Mouse (Mus musculus): Measurements from ENCODE around the gene Olfr1493-ps1. TPM values are rescaled to one million over a fixed set of nuclear protein-coding genes. Genes with fewer than 3 reads are reported as not detected.

The Olfr1493-ps1 gene
- polyA plus RNA-seq (2012; ENCODE audit: insufficient read depth, low replicate concordance) = not detected in 2 replicates

DNA sequence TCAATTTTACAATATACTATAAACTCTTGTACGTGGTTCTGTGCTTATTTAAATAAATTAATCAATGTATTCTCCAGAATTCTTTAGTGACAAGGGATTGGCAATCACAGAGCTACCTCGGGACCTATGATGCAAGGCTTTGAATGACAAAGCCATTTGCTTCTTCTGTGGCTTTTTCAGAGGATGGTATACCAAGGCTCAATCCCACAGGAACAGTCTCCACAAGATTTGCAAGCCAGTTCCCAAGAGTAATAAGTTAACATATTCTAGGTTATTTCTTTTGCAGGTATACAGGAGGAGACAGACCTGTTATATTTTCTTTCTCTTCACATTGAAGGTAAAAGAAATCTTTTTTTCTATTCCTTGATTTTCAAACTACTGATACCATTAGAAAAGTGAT lies at the start of gene Olfr1493-ps1:
TSS of gene Olfr1493-ps1 (plus strand) at position 301 of the 400 bp plus-strand sequence.
- Histone ChIP-seq H3K4me3 (replicated peaks) (no peak within 1 kb of the TSS), H3K36me3 (replicated peaks; ENCODE audit: low read length) (no peaks in the 10 kb centered on the region), H3K9me3 (0 out of 2 replicates have a peak, but pooled peaks cover 7% of the 10 kb centered on the region), H3K27me3 (replicated peaks) (no peaks in the 10 kb centered on the region), H3K4me1 (no peaks in the 10 kb centered on the region)
- TF ChIP-seq FLI1 (IDR thresholded peaks at IDR 0.05; ENCODE audit: low read length) = no peak
- TF ChIP-seq GATA1 (IDR thresholded peaks at IDR 0.05; ENCODE audit: borderline replicate concordance, low read length) = no peak

DNA sequence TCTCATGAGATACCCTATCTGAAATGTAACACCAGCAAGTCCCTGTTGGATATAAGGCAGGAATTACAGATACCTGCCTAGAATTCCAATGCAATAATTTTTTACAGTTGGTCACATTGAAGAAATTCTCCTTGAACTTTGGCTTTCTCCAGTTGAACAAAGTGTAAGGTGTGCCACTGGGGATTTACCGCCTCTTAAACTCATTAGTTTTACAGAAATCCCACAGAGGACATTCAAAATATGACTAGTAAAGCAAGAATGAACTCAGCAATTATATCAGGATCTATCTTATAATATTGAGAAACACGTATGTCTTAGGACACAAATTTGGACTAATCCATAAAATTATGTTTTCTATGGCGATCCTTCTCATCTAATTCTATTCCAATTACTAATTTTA lies 26.1 kb upstream of the Olfr1493-ps1 start, which contains the start of gene Olfr1491:
TSS of gene Olfr1491 (plus strand) at position 301 of the 400 bp plus-strand sequence.
- no peak for TF ChIP-seq FLI1 (IDR thresholded peaks at IDR 0.05; ENCODE audit: low read length)
- TF ChIP-seq GATA1 (IDR thresholded peaks at IDR 0.05; ENCODE audit: borderline replicate concordance, low read length) = no peak
- H3K4me1 ChIP-seq = no peaks in the 10 kb centered on the region
- no peaks in the 10 kb centered on the region for H3K27me3 ChIP-seq (replicated peaks)
- no peaks in the 10 kb centered on the region for H3K9me3 ChIP-seq
- H3K4me3 ChIP-seq (replicated peaks) = no peak within 1 kb of the TSS
- H3K36me3 ChIP-seq (replicated peaks; ENCODE audit: low read length) = no peaks in the 10 kb centered on the region

DNA sequence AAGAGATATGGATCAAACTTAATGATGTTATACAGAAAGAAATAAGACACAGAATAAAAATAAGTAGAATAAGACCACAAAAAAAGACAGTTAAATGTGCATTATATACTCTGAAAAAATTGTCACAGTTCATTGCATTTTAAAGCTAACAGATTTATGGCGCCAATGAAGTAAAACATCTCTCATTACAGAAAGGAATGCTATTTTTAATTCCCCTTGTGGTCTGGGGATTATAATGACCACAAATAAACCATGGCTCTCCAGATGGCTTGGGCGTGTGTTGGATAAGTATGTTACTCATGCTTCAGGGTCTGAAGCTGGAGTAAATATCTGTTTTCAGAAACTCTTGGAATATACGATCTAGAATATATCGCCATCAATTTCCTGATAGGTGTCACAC lies 16.4 kb downstream of the Olfr1493-ps1 start, which contains the start of gene Olfr1494:
TSS of gene Olfr1494 (plus strand) at position 301 of the 400 bp plus-strand sequence.
- Histone ChIP-seq H3K9me3 (no peaks in the 10 kb centered on the region), H3K4me3 (replicated peaks) (no peak within 1 kb of the TSS), H3K4me1 (no peaks in the 10 kb centered on the region), H3K27me3 (replicated peaks) (no peaks in the 10 kb centered on the region), H3K36me3 (replicated peaks; ENCODE audit: low read length) (no peaks in the 10 kb centered on the region)
- TF ChIP-seq GATA1 (IDR thresholded peaks at IDR 0.05; ENCODE audit: borderline replicate concordance, low read length) = no peak
- no peak for TF ChIP-seq FLI1 (IDR thresholded peaks at IDR 0.05; ENCODE audit: low read length)

DNA sequence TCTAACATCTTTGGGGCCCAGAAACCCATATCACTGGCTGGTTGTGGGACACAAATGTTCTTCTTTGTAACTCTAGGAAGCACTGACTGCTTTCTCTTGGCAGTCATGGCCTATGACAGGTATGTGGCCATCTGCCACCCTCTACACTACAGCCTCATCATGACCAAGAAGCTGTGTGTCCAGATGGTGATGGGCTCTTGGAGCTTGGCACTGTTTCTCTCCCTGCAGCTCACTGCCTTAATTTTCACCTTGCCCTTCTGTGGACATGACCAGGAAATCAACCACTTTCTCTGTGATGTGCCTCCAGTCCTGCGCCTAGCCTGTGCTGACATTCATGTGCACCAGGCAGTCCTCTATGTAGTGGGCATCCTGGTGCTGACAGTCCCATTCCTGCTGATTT lies 26.3 kb downstream of the Olfr1493-ps1 start:
- Histone ChIP-seq H3K27me3 (replicated peaks) (no peaks in the 10 kb centered on the region), H3K4me3 (replicated peaks) (no peak overlapping the region), H3K36me3 (replicated peaks; ENCODE audit: low read length) (no peaks in the 10 kb centered on the region), H3K9me3 (peaks cover 12% of the 10 kb centered on the region; the same call in 1 of the 2 replicates), H3K4me1 (no peaks in the 10 kb centered on the region)
- TF ChIP-seq FLI1 (IDR thresholded peaks at IDR 0.05; ENCODE audit: low read length) (no peak), GATA1 (IDR thresholded peaks at IDR 0.05; ENCODE audit: borderline replicate concordance, low read length) (no peak)

DNA sequence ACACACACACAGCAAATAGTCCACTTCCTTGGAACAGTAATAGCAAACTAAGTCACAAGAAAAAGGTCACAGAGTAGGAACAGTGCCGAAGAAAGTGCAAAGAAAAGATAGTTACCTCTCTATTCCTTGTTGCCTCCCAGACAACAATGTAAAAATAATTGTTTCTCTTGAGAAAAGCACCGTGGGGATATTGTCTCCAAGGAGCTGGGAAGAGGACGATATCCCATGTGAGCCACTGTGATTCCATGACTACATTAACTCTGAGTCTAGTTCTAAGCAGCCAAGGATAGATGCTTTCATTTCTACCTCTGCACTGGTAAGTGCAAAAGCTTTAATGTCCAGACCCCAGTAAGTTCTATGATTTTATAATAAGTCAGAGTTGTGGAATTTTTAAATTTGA lies 41.2 kb downstream of the Olfr1493-ps1 start, which contains the start of gene Olfr1495:
TSS of gene Olfr1495 (plus strand) at position 301 of the 400 bp plus-strand sequence.
- TF ChIP-seq FLI1 (IDR thresholded peaks at IDR 0.05; ENCODE audit: low read length) (no peak), GATA1 (IDR thresholded peaks at IDR 0.05; ENCODE audit: borderline replicate concordance, low read length) (no peak)
- no peak within 1 kb of the TSS for H3K4me3 ChIP-seq (replicated peaks)
- no peaks in the 10 kb centered on the region for H3K36me3 ChIP-seq (replicated peaks; ENCODE audit: low read length)
- peaks cover 6% of the 10 kb centered on the region; the same call in 1 of the 2 replicates for H3K9me3 ChIP-seq
- H3K4me1 ChIP-seq = no peaks in the 10 kb centered on the region
- no peaks in the 10 kb centered on the region for H3K27me3 ChIP-seq (replicated peaks)

DNA sequence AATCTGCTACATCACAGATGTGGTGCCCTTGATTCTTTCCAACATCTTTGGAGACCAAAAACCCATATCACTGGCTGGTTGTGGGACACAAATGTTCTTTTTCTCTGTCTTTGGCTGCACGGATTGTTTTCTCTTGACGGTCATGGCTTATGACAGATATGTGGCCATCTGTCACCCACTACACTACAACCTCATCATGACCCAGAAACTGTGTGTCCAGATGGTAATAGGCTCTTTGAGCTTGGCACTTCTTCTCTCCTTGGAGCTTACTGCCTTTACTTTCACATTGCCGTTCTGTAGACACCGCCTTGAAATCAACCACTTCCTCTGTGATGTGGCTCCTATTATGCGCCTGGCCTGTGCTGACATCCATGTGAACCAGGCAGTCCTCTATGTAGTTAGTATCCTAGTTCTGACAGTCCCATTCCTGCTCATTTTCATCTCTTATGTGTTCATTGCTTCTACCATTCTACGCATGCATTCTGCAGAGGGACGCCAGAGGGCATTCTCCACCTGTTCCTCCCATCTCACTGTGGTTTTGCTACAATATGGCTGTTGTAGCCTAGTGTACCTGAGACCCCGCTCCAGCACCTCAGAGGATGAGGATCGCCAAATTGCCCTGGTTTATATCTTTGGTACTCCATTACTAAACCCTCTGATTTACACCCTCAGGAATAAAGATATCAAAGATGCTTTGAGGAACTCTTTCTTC lies 45.6 kb downstream of the Olfr1493-ps1 start:
- Histone ChIP-seq H3K4me3 (replicated peaks) (no peak overlapping the region), H3K27me3 (replicated peaks) (no peaks in the 10 kb centered on the region), H3K9me3 (peaks cover 6% of the 10 kb centered on the region; the same call in 1 of the 2 replicates), H3K4me1 (no peaks in the 10 kb centered on the region), H3K36me3 (replicated peaks; ENCODE audit: low read length) (no peaks in the 10 kb centered on the region)
- TF ChIP-seq GATA1 (IDR thresholded peaks at IDR 0.05; ENCODE audit: borderline replicate concordance, low read length) (no peak), FLI1 (IDR thresholded peaks at IDR 0.05; ENCODE audit: low read length) (no peak)

DNA sequence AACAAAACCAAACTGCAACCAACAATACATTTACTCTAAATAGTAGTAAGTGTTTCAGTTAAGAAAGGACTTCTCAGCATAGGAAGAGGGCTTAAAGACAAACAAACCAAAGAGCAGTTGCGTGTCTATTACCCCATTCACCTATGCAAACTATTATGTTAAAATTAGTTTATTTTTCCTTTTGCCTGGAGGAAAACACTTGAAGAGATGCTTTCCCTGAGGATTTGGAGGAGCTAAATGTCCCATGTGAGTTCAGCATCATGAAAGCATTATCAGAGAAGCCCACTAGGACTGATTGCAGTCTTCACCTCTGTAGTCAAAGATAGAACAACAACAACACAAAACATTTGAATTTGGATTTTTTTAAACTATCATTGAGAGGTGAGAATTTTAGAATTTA lies 54.5 kb downstream of the Olfr1493-ps1 start, which contains the start of gene Olfr1496:
TSS of gene Olfr1496 (plus strand) at position 301 of the 400 bp plus-strand sequence.
- Histone ChIP-seq H3K27me3 (replicated peaks) (no peaks in the 10 kb centered on the region), H3K4me1 (no peaks in the 10 kb centered on the region), H3K4me3 (replicated peaks) (no peak within 1 kb of the TSS), H3K9me3 (no peaks in the 10 kb centered on the region), H3K36me3 (replicated peaks; ENCODE audit: low read length) (no peaks in the 10 kb centered on the region)
- TF ChIP-seq GATA1 (IDR thresholded peaks at IDR 0.05; ENCODE audit: borderline replicate concordance, low read length) (no peak), FLI1 (IDR thresholded peaks at IDR 0.05; ENCODE audit: low read length) (no peak)

Other genes with a start within 250 kb of the Olfr1493-ps1 start
- not detected in 2 replicates for gene Olfr1475, start 243.1 kb upstream of the Olfr1493-ps1 start, polyA plus RNA-seq (2012; ENCODE audit: insufficient read depth, low replicate concordance)
- gene Olfr1477, start 222.7 kb upstream of the Olfr1493-ps1 start, polyA plus RNA-seq (2012; ENCODE audit: insufficient read depth, low replicate concordance) = not detected in 2 replicates
- not detected in 2 replicates for gene Olfr1480, start 195.4 kb upstream of the Olfr1493-ps1 start, polyA plus RNA-seq (2012; ENCODE audit: insufficient read depth, low replicate concordance)
- not detected in 2 replicates for gene Olfr1484, start 139.8 kb upstream of the Olfr1493-ps1 start, polyA plus RNA-seq (2012; ENCODE audit: insufficient read depth, low replicate concordance)
- not detected in 2 replicates for gene Olfr1487, start 105.9 kb upstream of the Olfr1493-ps1 start, polyA plus RNA-seq (2012; ENCODE audit: insufficient read depth, low replicate concordance)
- gene Olfr1489, start 91.7 kb upstream of the Olfr1493-ps1 start, polyA plus RNA-seq (2012; ENCODE audit: insufficient read depth, low replicate concordance) = not detected in 2 replicates
- gene Olfr1490, start 72.2 kb upstream of the Olfr1493-ps1 start, polyA plus RNA-seq (2012; ENCODE audit: insufficient read depth, low replicate concordance) = not detected in 2 replicates
- gene Olfr1491, start 26.0 kb upstream of the Olfr1493-ps1 start, polyA plus RNA-seq (2012; ENCODE audit: insufficient read depth, low replicate concordance) = not detected in 2 replicates
- gene Olfr1494, start 16.4 kb downstream of the Olfr1493-ps1 start, polyA plus RNA-seq (2012; ENCODE audit: insufficient read depth, low replicate concordance) = not detected in 2 replicates
- gene Olfr1495, start 41.3 kb downstream of the Olfr1493-ps1 start, polyA plus RNA-seq (2012; ENCODE audit: insufficient read depth, low replicate concordance) = not detected in 2 replicates
- not detected in 2 replicates for gene Olfr1496, start 54.6 kb downstream of the Olfr1493-ps1 start, polyA plus RNA-seq (2012; ENCODE audit: insufficient read depth, low replicate concordance)
- not detected in 2 replicates for gene Olfr1497, start 74.9 kb downstream of the Olfr1493-ps1 start, polyA plus RNA-seq (2012; ENCODE audit: insufficient read depth, low replicate concordance)
- not detected in 2 replicates for gene Olfr1499, start 96.2 kb downstream of the Olfr1493-ps1 start, polyA plus RNA-seq (2012; ENCODE audit: insufficient read depth, low replicate concordance)
- gene Olfr1500, start 107.2 kb downstream of the Olfr1493-ps1 start, polyA plus RNA-seq (2012; ENCODE audit: insufficient read depth, low replicate concordance) = not detected in 2 replicates
- not detected in 2 replicates for gene Olfr1501, start 127.4 kb downstream of the Olfr1493-ps1 start, polyA plus RNA-seq (2012; ENCODE audit: insufficient read depth, low replicate concordance)
- gene Olfr1502, start 138.5 kb downstream of the Olfr1493-ps1 start, polyA plus RNA-seq (2012; ENCODE audit: insufficient read depth, low replicate concordance) = not detected in 2 replicates
- not detected in 2 replicates for gene Olfr1504, start 174.7 kb downstream of the Olfr1493-ps1 start, polyA plus RNA-seq (2012; ENCODE audit: insufficient read depth, low replicate concordance)
- not detected in 2 replicates for gene Olfr1505, start 190.3 kb downstream of the Olfr1493-ps1 start, polyA plus RNA-seq (2012; ENCODE audit: insufficient read depth, low replicate concordance)

Measured in megakaryocyte, embryonic 14.5 days (primary cell).